Mouse (Mus musculus) megakaryocyte-erythroid progenitor cell, adult 5-6 weeks (primary cell): ENCODE measurements around the gene Tpbgl. TPM values are rescaled to one million over a fixed set of nuclear protein-coding genes. Genes with fewer than 3 reads are reported as not detected.

Experiments
- ATAC-seq: replicated peaks from 2 replicates; pipeline ENCODE4 v1.8.0; 2016; ENCODE audit warnings: mild to moderate bottlenecking, inconsistent platforms; ENCODE audit not compliant: severe bottlenecking, poor library complexity, low FRiP score, low TSS enrichment
- total RNA-seq, 2 experiments: library from RNA; stranded (forward) in 1 of 2; stranded (reverse) in 1 of 2; fragments of 200-1000, 215-1000 nt in 1 of 2; fragments of >200 nt in 1 of 2; fragmentation: Nextera tagmentation in 1 of 2; gene quantifications; 2 replicates each; pipeline ENCODE4 v1.2.3; 2014 to 2017

Tpbgl gene
- total RNA-seq, 2 experiments from 2014 or later = 0.05 TPM; not detected in 1

DNA sequence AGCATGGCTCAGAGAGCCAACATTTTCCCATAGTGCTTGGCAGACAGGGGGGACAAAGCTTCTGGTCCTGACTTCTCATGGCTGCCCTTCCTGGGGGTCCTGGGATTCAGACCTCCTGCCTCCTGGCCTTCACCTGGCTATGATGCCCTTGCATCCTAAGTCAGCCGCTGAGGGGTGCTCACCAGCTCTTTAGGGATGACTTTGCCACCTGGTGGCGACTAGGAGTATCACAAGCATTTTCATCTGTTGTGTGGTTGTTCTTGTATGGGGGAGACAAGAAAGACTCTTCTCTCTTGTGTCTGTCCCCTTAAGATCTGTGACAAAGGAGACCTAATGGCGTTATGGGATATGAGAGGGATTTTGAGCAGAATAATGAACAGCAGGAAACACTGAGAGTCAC is 36.8 kb downstream of the Tpbgl start:
- ATAC-seq = 0 out of 2 replicates have a peak, but pooled peaks have one; percentile 18

DNA sequence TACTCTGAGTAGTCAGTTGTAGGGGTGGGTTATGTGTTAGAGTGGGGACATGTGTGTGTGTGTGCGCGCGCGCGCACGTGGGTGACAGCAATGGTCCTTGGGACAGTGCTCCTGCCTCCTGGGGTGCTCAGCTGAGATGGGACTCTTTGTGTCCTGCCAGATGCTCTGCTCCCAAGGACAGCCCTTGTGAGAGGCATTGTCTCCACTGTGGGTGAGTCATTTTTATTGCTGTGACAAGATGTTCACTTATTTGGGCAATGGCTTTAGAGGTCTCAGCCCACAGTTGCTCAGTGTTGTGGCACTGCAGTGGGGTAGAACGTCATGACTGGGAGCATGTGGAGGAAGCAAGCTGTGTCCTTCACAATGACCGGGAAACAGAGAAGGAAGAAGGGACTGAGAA is 40.9 kb downstream of the Tpbgl start:
- ATAC-seq = no peak

DNA sequence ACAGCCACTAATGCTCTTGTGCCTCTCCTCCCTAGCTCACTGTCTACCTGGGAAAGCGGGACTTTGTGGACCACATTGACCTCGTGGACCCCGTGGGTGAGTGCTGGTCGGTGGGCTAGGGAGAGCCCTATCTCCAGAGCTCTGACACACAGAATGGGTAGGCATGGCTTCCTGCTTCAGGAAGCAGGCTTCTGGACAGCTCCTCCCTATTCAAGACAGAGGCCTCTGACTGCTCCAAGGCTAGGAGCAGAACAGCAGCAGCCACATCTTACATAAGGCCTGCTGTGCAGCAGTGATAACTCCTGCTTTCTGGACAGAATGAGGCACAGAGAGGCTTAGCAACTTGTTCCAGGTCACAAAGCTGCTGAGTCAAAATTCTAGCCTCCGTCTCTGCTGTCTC is 43.3 kb downstream of the Tpbgl start:
- ATAC-seq = no peak

DNA sequence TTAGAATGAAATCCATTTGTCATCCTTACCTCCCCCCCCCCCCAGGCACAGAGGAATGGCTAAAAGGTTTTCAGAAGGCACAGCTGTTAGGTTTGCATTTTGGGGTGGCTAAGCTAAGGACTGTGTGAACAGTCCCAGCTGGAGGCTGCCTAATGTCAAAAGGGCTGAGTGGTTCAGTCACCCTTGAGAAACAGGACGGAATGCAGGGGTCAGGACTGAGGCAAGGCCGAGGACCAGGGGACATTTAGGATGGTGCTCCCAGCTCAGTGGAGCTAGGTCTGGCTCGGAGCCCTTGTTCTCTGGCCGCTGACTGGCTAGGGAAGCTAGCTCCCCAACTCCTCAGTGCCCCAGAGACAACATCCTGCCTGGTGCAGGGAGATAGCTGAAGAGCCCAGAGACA is 44.0 kb downstream of the Tpbgl start:
- no peak for ATAC-seq

DNA sequence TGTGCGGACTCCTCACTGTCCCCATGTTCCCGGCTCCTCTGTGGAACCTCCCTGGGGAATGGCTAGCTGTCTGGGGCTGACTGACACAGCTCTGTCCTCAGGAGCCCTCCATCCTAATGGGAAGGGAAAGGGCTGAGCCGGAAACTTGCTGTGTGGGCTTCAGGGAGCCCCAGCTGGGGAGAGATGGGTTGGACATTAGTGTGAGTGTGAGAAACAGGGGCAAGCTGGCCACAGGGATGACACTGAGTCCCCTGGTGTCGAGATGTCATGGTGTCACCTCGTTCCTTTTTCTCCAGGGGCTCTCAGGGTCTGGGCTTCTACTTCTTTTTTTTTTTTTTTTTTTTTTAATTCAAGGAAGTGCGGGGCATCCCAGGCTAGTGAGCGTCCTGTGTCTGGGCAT is 44.6 kb downstream of the Tpbgl start:
- ATAC-seq = no peak

DNA sequence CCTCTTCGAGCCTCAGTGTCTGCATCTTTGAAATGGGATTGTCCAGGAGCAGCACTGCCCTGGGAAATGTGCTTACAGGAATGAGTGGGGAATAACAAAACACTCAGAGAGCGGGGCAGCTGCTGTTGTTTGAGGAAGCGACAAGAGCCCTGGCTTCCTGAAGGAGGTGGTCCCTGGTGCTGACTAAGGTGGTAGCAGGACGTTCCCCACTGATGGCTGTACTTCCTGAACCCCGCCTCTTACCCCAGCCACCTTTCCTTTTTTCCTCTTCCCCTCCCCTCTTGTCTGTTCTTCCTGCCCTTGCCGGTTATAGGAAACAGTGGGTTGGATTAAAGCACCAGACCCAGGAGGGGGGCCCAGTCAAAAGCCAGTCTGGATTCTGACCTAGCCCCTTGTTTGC is 46.7 kb downstream of the Tpbgl start:
- no peak for ATAC-seq

DNA sequence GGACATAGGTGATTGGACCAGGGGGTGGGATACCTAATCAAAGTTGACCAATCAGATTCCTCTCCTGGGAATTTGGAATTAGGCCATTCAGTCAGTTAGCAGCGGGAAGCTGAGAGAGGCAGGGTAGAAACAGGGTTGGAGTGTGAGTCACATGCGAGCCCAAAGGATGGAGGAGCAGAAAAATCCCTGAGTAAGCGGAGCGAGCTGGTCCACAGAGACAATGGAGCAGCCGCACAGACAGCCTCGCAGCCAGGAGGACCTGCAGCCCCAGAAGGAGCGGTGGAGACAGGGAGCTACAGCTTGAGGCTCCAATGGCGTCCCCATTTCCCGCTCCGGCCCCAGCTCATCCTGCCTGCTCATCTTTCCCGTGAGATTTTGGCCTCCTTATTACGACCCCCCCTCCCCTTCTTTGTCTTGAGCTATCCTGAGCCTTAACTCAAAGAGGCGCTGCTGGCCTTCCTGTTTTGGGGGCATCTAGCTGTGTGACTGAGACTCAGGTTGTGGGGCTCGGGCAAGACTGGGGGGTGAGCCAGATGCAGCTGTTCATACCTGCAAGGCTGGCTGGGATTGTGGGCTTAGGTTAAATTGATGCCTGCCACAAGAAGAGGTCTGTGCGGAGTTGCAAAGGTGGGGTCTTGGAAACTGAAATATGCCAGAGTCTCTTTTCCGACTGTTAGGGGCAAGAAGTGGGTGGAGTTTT is 47.3 kb downstream of the Tpbgl start:
- ATAC-seq = no peak

DNA sequence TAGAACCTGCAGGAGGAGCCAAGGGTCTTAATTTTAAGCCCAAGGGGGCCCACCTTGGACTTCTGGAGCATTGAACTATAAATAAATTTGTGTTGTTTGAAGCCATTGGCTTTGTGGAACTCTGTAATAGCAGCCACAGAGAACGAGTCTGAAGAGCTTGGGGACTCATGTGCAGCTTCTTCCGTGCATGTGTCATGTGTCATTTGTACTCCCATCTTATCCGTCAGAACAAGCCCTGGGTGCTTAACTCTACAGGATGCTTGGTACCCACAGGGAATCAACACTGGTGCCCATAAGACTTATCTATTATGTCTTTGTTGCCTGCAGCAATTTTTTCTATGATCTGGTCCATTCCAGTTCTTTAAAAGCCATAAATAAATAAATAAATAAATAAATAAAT is 48.7 kb downstream of the Tpbgl start:
- no peak for ATAC-seq

Other genes with a start within 250 kb of the Tpbgl start
- 0.30 TPM in 1 of 2 replicates, not detected in the other for gene Gdpd5, start 245.7 kb downstream of the Tpbgl start, total RNA-seq (2014; fragmentation: Nextera tagmentation)
- gene Gdpd5, start 245.7 kb downstream of the Tpbgl start, total RNA-seq (2017) = 0.14 TPM in 1 of 2 replicates, not detected in the other
- 2.1 TPM in 1 of 2 replicates, not detected in the other for gene Klhl35, start 161.1 kb downstream of the Tpbgl start, total RNA-seq (2014; fragmentation: Nextera tagmentation)
- gene Klhl35, start 161.1 kb downstream of the Tpbgl start, total RNA-seq (2017) = 0.65 TPM in 1 of 2 replicates, not detected in the other
- gene Rps3, start 143.4 kb downstream of the Tpbgl start, total RNA-seq (2014; fragmentation: Nextera tagmentation) = 1,003 and 1,349 TPM in 2 replicates
- gene Rps3, start 143.4 kb downstream of the Tpbgl start, total RNA-seq (2017) = 1,982 and 2,496 TPM in 2 replicates
- gene Arrb1, start 91.6 kb downstream of the Tpbgl start, total RNA-seq (2014; fragmentation: Nextera tagmentation) = 59.0 and 91.0 TPM in 2 replicates
- gene Arrb1, start 91.6 kb downstream of the Tpbgl start, total RNA-seq (2017) = 70.4 and 96.2 TPM in 2 replicates
- 0.64 TPM in 1 of 2 replicates, not detected in the other for gene Slco2b1, start 84.2 kb upstream of the Tpbgl start, total RNA-seq (2014; fragmentation: Nextera tagmentation)
- gene Slco2b1, start 84.2 kb upstream of the Tpbgl start, total RNA-seq (2017) = 0.11 TPM in 1 of 2 replicates, not detected in the other
- gene Olfr520, start 103.2 kb upstream of the Tpbgl start, total RNA-seq (2014; fragmentation: Nextera tagmentation) = not detected in 2 replicates
- not detected in 2 replicates for gene Olfr520, start 103.2 kb upstream of the Tpbgl start, total RNA-seq (2017)
- gene Olfr521, start 136.4 kb upstream of the Tpbgl start, total RNA-seq (2014; fragmentation: Nextera tagmentation) = not detected in 2 replicates
- not detected in 2 replicates for gene Olfr521, start 136.4 kb upstream of the Tpbgl start, total RNA-seq (2017)
- gene Neu3, start 201.3 kb upstream of the Tpbgl start, total RNA-seq (2014; fragmentation: Nextera tagmentation) = 3.9 and 8.1 TPM in 2 replicates
- gene Neu3, start 201.3 kb upstream of the Tpbgl start, total RNA-seq (2017) = 3.9 and 5.8 TPM in 2 replicates
- gene Xrra1, start 232.0 kb upstream of the Tpbgl start, total RNA-seq (2014; fragmentation: Nextera tagmentation) = 0.07 TPM in 1 of 2 replicates, not detected in the other
- not detected in 2 replicates for gene Xrra1, start 232.0 kb upstream of the Tpbgl start, total RNA-seq (2017)
- 93.4 and 132 TPM in 2 replicates for gene Spcs2, start 236.4 kb upstream of the Tpbgl start, total RNA-seq (2014; fragmentation: Nextera tagmentation)
- gene Spcs2, start 236.4 kb upstream of the Tpbgl start, total RNA-seq (2017) = 136 and 153 TPM in 2 replicates